Mouse (Mus musculus) ZHBTc4 (cell line): ENCODE data around the gene Iglon5.
A peak's percentile ranks its signal among the peaks of the same experiment; 100 is the strongest.

Experiments
- DNase-seq: peaks from one replicate; pipeline ENCODE4 v3.0.0-alpha.2; 2011; ENCODE audit warnings: low read depth, low spot score

Gene Iglon5

DNA sequence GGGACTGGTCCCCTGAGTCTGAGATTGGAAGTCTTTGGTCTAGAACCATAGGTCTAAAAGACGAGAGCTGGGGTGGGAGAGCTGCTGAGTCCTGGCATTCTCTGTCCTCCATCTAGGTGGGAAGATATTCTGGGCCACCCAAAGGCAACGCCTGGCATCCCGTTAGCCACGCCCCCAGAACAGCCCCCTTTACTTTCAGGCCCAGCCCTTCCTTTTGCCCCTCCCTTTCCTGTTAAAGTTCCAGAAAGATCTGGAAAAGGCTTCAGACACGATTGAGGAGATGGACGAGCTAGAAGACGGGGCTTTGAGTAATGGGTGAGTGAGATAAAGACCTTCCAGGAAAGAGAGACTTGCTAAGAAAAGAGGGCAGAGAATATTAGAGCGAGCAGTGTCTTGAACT, 62.5 kb downstream of the Iglon5 start, which contains the start of gene Lim2:
TSS of gene Lim2 (plus strand) at position 265 of the 400 bp plus-strand sequence.
- DNase-seq: peak; percentile 80

DNA sequence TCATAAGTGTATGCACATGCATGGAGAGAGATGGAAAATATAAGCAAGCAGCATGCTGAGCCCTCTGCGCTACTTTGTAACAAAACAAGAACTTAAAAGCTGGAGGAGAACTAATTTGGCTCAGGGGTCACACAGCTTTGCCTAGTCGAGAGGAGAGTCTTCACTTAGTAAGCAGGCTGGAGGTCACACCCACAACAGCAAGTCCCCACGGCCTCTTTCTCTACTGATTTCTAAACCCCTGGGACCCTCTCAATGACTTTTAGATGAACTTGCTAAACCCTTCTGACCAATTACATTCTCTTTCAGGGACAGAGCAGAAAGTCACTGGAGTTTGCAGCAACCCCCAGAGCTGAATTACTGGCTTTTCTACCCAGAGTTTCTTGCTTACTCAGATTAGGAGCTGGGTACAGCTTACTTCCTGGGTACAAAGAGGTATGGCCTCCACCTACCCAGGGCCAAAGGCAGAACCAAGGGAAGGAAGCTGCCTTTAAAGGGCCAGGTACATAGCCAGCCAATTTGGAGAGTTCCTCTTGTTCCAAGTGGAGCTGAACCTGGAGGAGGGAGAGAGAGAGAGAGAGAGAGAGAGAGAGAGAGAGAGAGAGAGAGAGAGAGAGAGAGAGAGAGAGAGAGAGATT, 65.8 kb downstream of the Iglon5 start:
- no peak for DNase-seq

DNA sequence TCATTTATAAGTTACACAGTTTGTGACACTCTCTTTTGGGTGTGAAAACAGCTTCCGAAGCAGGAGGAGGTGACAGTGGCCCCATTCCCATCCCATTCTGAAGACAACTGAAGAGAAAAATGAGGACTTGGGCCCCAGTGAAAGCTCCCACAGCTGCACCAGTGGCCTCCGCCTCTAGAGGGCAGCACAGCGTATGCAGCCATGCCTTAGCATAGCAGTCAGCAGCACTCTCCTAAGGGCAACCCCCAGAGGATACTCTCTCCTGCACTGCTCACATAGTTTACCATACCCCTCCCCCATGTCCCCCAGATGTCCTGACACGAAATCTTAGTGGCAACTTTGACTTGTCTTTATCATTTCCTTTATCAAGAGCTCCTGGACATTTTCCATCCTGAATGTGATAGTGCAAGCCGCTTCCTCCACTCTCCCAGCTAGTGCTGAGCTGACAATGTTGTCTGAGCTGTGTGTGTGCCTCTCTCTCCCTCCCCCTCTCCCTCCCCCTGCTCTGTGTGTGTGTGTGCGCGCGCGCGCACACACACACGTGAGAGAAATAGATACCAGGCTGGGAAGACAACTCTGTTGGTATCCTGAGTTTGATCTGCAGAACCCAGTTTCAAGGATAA, 66.8 kb downstream of the Iglon5 start:
- DNase-seq: peak; percentile 90
